Mouse (Mus musculus) midbrain, embryonic 12.5 days (tissue): ENCODE results near the gene Clk3. TPM values are rescaled to one million over a fixed set of nuclear protein-coding genes. Genes with fewer than 3 reads are reported as not detected.

Source experiments
- ATAC-seq: fragments of 200-750 bp; cut with Nextera tagmentation; 2 replicates; pipeline ENCODE4 v1.8.0; 2017; ENCODE audit warnings: low read depth, moderate TSS enrichment, moderate library complexity; ENCODE audit not compliant: low FRiP score
- H3K27ac ChIP-seq: fragments of 300-500 bp; sonication (generic); replicated peaks from 2 replicates; pipeline ENCODE4 v1.5.1; 2016; ENCODE audit warnings: mild to moderate bottlenecking
- H3K27me3 ChIP-seq: fragments of 300-500 bp; sonication (generic); 2 replicates; pipeline ENCODE4 v1.6.1; 2016; ENCODE audit warnings: mild to moderate bottlenecking
- H3K36me3 ChIP-seq: fragments of 300-500 bp; sonication (generic); 2 replicates; pipeline ENCODE4 v1.6.1; 2016
- H3K4me1 ChIP-seq: fragments of 300-500 bp; sonication (generic); 2 replicates; pipeline ENCODE4 v1.6.1; 2016
- H3K4me2 ChIP-seq: fragments of 300-500 bp; sonication (generic); replicated peaks from 2 replicates; pipeline ENCODE4 v1.6.1; 2016; ENCODE audit warnings: mild to moderate bottlenecking, moderate library complexity
- H3K4me3 ChIP-seq: fragments of 300-500 bp; sonication (generic); 2 replicates; pipeline ENCODE4 v1.5.1; 2016; ENCODE audit warnings: mild to moderate bottlenecking
- H3K9ac ChIP-seq: fragments of 300-500 bp; sonication (generic); replicated peaks from 2 replicates; pipeline ENCODE4 v1.6.1; 2016; ENCODE audit warnings: mild to moderate bottlenecking, moderate library complexity
- H3K9me3 ChIP-seq: fragments of 300-500 bp; sonication (generic); 2 replicates; pipeline ENCODE4 v1.6.1; 2016; ENCODE audit warnings: mild to moderate bottlenecking
- WGBS: fragments of 180-500 bp; shearing (Covaris S2); methylation state at CpG from one replicate; pipeline ENCODE4 v1.1.7; 2016; 5-methylcytosine and 5-hydroxymethylcytosine counted together
- polyA plus RNA-seq: library from polyadenylated mRNA; unstranded; fragments of >200 nt; fragmentation: Nextera tagmentation; extraction: Ambion mirVana; gene quantifications from 2 replicates; pipeline ENCODE4 v1.2.1, GENCODE M21; 2016

Clk3 gene
- polyA plus RNA-seq, 1 experiment from 2014 or later: 90.0 TPM

DNA sequence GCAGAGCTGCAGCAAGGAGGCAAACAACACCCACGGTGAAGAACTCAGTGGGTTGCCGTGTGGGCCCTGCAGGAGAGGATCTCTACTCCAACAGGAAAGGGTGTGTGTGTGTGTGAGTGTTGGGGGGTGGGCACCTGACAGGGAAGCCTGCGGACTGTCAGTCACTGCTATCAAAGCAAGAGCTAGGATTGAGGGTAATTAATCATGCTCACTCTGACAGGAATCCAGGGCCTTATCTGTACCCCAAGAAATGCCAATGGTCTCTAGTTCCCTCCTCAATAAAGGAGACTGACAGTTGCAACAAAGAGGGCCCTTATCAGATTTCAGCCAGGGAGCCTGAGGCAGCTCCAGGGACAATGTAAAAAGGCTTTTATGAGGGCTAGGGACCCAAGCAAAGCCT is 37.4 kb upstream of the Clk3 start:
- Histone ChIP-seq H3K4me1 (peaks cover 34% of the 10 kb centered on the region), H3K9me3 (no peaks in the 10 kb centered on the region), H3K4me2 (no peak overlapping the region), H3K27ac (peak overlapping the region; percentile 10; the same call in 1 of the 2 replicates), H3K27me3 (no peaks in the 10 kb centered on the region), H3K4me3 (no peak overlapping the region), H3K9ac (no peak overlapping the region), H3K36me3 (peaks cover 23% of the 10 kb centered on the region; the same call in 1 of the 2 replicates)
- WGBS: 40% methylated on average over 3 of the region's 3 CpGs
- ATAC-seq: no peak

DNA sequence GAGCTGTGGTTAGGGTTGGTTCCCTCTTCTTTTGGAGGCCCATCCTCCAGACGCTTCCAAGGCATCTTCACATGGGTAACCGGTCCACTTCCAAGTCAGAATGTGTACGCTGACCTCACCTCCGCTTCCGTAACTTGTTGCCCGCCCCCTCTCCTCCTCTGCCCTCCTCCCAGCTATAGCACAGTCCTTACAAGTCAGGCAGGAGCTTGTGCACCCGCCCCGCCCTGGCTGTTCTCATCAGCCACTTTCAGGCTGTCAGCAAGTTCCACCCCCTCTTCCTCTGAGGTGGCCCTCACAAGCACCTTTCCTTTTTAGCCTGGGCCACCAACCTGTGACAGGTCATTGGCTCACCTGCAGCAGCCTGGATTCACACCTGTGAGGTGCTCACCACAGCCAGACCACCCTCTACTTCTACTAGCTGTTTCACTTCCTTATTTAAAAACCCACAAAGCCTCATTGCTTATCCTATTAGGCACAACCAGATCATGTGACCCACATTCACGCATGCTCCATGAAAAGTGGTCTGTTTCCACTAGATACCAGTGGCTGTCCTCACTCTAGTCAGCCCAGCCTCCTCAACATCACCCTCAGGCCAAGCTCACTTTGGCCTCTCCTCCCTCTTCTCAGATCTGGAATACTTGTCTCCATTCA is 34.8 kb upstream of the Clk3 start:
- no peak overlapping the region for H3K27ac ChIP-seq
- no peaks in the 10 kb centered on the region for H3K9me3 ChIP-seq
- H3K4me1 ChIP-seq: peaks cover 28% of the 10 kb centered on the region
- no peak for ATAC-seq
- no peaks in the 10 kb centered on the region for H3K27me3 ChIP-seq
- peaks cover 41% of the 10 kb centered on the region for H3K36me3 ChIP-seq
- H3K9ac ChIP-seq: no peak overlapping the region
- no peak overlapping the region for H3K4me3 ChIP-seq
- 88% methylated on average over 9 of the region's 9 CpGs for WGBS
- no peak overlapping the region for H3K4me2 ChIP-seq

DNA sequence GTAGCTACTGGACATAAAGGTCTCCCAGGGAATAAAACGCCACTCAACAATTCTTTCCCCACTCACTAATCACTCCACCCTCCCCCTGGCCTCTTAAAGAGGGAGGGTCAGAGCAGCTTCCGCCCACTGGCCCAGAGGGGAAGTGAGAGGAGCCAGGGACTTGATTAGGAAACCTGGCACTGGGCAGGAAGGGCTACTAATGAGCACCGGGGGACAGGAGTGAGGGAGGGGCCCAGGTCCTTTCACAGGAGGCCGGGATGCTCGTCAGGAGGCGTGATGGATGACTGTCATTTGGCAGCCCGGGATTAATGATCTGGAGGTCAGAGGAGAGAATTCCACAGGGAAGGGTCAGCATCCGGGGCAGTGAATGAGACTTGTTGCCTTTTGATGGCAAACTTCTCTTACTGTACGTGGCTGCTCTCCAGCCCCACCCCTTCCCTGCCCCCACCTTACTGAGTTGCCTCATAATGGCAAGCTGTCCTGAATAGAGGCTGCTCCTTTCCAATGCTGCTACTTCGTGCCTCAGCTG is 33.1 kb upstream of the Clk3 start:
- Histone ChIP-seq H3K9me3 (no peaks in the 10 kb centered on the region), H3K36me3 (peaks cover 55% of the 10 kb centered on the region), H3K27me3 (no peaks in the 10 kb centered on the region), H3K4me1 (peaks cover 26% of the 10 kb centered on the region), H3K9ac (no peak overlapping the region), H3K4me3 (no peak overlapping the region), H3K4me2 (no peak overlapping the region), H3K27ac (no peak overlapping the region; the same call in 1 of the 2 replicates)
- 0 out of 2 replicates have a peak, but pooled peaks have one; percentile 23 for ATAC-seq
- 29% methylated on average over 10 of the region's 10 CpGs for WGBS

DNA sequence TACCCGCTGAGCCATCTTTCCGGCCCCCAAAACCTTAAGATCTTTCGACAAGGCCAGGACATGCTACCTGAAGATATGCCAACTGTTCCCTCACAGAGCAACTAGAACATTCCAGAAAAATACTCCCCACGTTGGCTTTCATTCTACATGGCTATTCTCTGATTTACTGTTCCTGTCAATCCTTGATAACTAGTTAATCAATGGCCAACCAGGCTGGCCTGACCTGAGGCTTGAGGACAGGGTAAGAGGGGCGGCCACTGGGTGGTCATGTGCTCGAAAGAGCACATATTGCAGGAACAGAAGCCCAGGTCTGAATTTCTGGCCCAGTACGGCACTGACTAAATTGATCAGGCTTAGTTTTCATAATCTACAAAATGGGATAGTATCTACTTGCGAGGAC is 31.8 kb upstream of the Clk3 start:
- no peak overlapping the region for H3K9ac ChIP-seq
- H3K27me3 ChIP-seq: no peaks in the 10 kb centered on the region
- H3K4me2 ChIP-seq: no peak overlapping the region
- H3K4me3 ChIP-seq: no peak overlapping the region
- no peak overlapping the region for H3K27ac ChIP-seq
- peaks cover 16% of the 10 kb centered on the region for H3K4me1 ChIP-seq
- no peak for ATAC-seq
- WGBS: 96% methylated on average over 8 of the region's 8 CpGs
- peaks cover 69% of the 10 kb centered on the region for H3K36me3 ChIP-seq
- no peaks in the 10 kb centered on the region for H3K9me3 ChIP-seq

DNA sequence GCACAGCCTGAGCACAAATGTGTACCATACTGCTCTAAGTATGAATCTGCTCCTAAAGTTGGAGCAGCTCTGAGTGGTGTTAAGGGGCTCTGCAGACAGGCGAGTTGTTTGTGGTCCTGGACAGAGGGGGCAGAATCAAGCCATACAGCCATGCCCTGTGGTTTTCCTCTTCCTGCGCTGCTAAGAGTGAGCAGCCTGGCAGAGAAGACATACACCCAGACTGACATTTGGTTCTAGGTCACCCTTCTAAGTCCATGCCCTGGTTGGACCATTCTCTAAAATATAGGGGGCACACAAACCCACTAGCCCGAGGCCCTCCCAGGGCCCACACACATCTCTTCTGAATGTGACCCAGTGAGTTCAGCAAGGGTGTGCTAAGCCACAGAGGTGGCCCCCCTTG is 24.1 kb upstream of the Clk3 start:
- Histone ChIP-seq H3K27ac (no peak overlapping the region), H3K27me3 (no peaks in the 10 kb centered on the region), H3K4me1 (no peaks in the 10 kb centered on the region), H3K9ac (no peak overlapping the region), H3K4me3 (no peak overlapping the region), H3K9me3 (no peaks in the 10 kb centered on the region), H3K36me3 (peaks cover 56% of the 10 kb centered on the region), H3K4me2 (no peak overlapping the region)
- WGBS: 87% methylated on average over 3 of the region's 3 CpGs
- no peak for ATAC-seq

DNA sequence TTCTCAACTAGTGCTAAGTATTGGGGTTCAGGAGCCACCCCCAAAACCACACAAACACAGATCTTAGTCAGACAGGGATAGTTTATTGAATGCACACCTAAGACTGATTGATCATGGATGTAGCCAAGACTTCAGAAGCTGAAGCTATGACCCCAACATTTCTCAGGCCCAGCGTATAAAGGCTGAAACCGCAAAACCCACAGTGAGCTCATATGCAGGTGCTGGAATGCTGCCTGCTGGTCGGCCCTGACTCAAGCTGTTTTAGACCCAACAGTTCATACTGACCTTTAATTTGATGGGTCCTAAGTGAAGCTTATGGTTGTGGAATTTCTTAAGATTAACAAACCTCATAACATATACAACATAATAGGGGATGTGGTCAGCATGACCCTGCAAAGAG is 17.0 kb upstream of the Clk3 start:
- no peak for ATAC-seq
- H3K4me1 ChIP-seq: no peaks in the 10 kb centered on the region
- 97% methylated on average over 3 of the region's 3 CpGs for WGBS

DNA sequence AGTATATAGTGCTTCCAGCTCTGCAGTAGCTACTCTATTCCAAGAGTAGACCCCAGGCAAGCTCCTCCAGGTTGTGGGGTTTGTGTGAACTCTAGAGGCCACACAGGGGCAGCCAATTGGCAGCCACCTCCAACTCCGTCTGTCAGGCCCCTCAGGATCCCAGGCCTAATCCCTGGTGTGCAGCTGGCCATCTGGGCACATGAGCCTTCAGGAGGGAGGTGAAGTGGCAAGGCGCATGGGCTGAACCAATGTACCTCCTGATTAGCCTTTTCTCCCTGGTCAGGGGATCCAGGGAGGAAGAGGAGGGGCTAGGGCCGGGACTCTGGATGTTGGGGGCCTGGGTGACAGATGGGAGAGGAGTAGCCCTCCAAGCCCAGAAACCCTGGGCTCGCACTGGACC is 10.1 kb upstream of the Clk3 start:
- no peak overlapping the region for H3K4me3 ChIP-seq
- H3K4me2 ChIP-seq: no peak overlapping the region
- no peak overlapping the region for H3K9ac ChIP-seq
- no peaks in the 10 kb centered on the region for H3K4me1 ChIP-seq
- no peaks in the 10 kb centered on the region for H3K36me3 ChIP-seq
- no peak overlapping the region for H3K27ac ChIP-seq
- 57% methylated on average over 4 of the region's 4 CpGs for WGBS
- no peaks in the 10 kb centered on the region for H3K27me3 ChIP-seq
- no peak for ATAC-seq
- no peaks in the 10 kb centered on the region for H3K9me3 ChIP-seq

More for the DNA sequence above, 17.0 kb upstream of the Clk3 start:
- Histone ChIP-seq H3K4me3 (no peak overlapping the region), H3K9me3 (no peaks in the 10 kb centered on the region), H3K36me3 (peaks cover 8% of the 10 kb centered on the region), H3K4me2 (no peak overlapping the region), H3K9ac (no peak overlapping the region), H3K27ac (no peak overlapping the region), H3K27me3 (no peaks in the 10 kb centered on the region)

DNA sequence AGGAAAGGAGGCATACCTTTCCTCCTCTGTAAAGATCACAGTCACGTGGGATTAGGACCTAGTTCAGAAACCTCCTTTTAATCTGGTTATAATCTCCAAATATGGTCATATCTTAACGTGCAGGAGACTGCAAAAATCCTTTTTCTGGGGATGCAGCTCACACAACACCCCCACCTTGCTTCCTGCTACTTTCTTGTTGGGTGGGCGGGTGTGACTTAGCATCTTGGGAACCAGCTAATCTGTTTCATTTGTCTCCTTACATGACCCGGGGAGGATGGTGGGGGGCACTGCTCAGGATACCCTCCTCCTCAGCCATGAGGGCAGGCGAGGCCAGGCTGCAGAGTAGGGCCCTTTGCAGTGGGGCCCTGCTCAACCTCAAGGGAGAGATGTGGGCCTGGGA is 9.4 kb upstream of the Clk3 start:
- Histone ChIP-seq H3K36me3 (no peaks in the 10 kb centered on the region), H3K27me3 (no peaks in the 10 kb centered on the region), H3K9me3 (no peaks in the 10 kb centered on the region), H3K4me2 (no peak overlapping the region), H3K4me1 (no peaks in the 10 kb centered on the region), H3K27ac (no peak overlapping the region), H3K9ac (no peak overlapping the region), H3K4me3 (no peak overlapping the region)
- no peak for ATAC-seq
- WGBS: 72% methylated on average over 5 of the region's 5 CpGs

DNA sequence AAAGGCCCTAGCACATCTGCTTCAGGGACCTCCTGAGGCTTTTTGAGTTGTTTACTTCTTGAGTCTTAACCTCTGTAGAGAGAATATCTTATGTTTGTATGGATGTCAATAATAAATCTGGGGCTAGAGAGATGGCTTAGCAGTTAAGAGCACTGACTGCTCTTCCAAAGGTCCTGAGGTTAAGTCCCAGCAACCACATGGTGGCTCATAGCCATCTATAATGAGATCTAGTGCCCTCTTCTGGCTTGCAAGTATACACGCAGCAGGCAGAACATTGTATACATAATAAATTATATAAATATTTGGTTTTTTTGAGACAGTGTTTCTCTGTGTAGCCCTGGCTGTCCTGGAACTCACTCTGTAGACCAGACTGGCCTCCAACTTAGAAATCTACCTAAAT is 8.5 kb upstream of the Clk3 start:
- Histone ChIP-seq H3K4me2 (no peak overlapping the region), H3K4me3 (no peak overlapping the region), H3K27ac (no peak overlapping the region), H3K9ac (no peak overlapping the region), H3K4me1 (no peaks in the 10 kb centered on the region), H3K9me3 (no peaks in the 10 kb centered on the region), H3K36me3 (no peaks in the 10 kb centered on the region), H3K27me3 (no peaks in the 10 kb centered on the region)
- 16% methylated on average over 1 of the region's 1 CpGs for WGBS
- no peak for ATAC-seq

DNA sequence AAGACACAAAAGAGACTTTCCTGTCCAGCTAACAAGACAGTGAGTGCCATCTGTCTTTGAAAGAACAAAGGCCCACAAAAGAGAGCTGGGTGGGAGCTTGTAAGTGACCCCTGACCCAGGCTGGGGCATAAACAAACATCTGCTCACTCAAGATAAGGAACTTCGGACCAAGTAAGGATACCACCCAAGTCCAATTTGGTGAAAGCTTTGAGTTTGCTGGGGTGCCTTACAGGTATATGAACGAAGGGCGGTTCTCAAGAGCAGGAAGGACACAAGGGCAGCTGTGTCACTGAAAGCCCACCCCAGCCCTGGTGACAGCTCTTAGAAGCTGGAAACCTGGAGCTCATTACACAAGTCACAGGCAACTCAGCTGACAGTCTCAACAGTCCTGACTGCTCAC is 8.1 kb upstream of the Clk3 start:
- H3K9ac ChIP-seq: no peak overlapping the region
- 84% methylated on average over 3 of the region's 3 CpGs for WGBS
- H3K36me3 ChIP-seq: no peaks in the 10 kb centered on the region
- no peaks in the 10 kb centered on the region for H3K4me1 ChIP-seq
- H3K9me3 ChIP-seq: no peaks in the 10 kb centered on the region
- H3K4me3 ChIP-seq: no peak overlapping the region
- no peak for ATAC-seq
- H3K4me2 ChIP-seq: no peak overlapping the region
- no peaks in the 10 kb centered on the region for H3K27me3 ChIP-seq
- H3K27ac ChIP-seq: no peak overlapping the region

DNA sequence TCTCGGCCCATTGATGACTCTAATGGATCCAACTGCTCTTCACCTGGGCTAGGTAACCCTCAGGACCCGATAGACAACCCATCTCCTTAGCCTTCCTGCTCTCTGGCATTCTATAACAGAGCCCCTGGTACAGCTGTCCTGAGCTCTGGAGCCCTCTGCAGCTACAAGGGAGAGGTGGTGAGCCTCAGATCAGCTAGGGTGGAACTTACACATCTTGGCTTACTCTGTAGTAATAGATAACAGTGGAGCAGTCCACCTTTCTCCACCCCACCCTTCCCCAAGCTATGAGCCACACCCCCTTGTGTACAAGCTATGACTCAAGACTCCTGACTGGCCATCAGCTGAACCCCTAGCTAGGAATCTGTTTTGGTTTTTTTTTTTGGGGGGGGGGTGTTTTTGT is 5.2 kb upstream of the Clk3 start:
- WGBS: 92% methylated on average over 2 of the region's 2 CpGs
- Histone ChIP-seq H3K4me3 (no peak overlapping the region), H3K9me3 (no peaks in the 10 kb centered on the region)

DNA sequence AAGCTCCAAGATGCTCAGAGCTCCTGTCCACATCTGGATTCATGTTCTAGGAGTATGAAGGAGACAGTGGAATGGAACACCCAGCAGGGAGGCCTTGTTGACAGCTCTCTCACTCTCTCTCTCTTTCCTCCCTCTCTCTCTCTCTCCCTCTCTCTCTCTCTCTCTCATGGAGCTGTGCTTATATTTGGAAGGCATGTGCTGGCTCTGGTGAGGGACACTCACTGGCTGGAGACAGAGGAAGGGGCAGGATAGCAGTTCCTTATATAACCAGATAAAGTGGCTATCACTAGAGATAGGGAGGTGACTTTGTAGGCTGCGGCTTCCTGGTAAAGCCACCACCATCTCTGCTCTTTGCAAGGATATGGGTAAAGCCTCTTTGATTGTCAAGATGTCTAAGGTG is 4.6 kb upstream of the Clk3 start:
- Histone ChIP-seq H3K9me3 (no peaks in the 10 kb centered on the region), H3K4me2 (no peak overlapping the region), H3K27ac (no peak overlapping the region), H3K27me3 (no peaks in the 10 kb centered on the region), H3K4me3 (no peak overlapping the region), H3K36me3 (no peaks in the 10 kb centered on the region), H3K4me1 (peaks cover 9% of the 10 kb centered on the region), H3K9ac (no peak overlapping the region)
- 100% methylated on average over 1 of the region's 1 CpGs for WGBS
- no peak for ATAC-seq

More for the DNA sequence above, 5.2 kb upstream of the Clk3 start:
- Histone ChIP-seq H3K36me3 (no peaks in the 10 kb centered on the region), H3K4me2 (no peak overlapping the region), H3K4me1 (peaks cover 9% of the 10 kb centered on the region), H3K9ac (no peak overlapping the region), H3K27me3 (no peaks in the 10 kb centered on the region), H3K27ac (no peak overlapping the region)
- no peak for ATAC-seq
